Comparison of ENCODE assay signal across 15 mouse cellular contexts in genomic region chr6:29974836-29975235, GRCm38 (mm10). TPM values are rescaled to one million over a fixed set of nuclear protein-coding genes. Genes with fewer than 3 reads are reported as not detected.
A peak's percentile ranks its signal among the peaks of the same experiment; 100 is the strongest.
DNase-seq lines count a peak whose midpoint lies in the region; TF ChIP-seq lines count a peak whose summit lies in the region.
"Had no signal": no experiment of that assay in that cellular context is flagged by ENCODE, and none has a peak within 500 bp of the region (broad histone marks: within the 10 kb centered on the region; RNA-seq: fewer than 3 reads in every experiment).

No protein-coding gene starts in this region.

- no peak for TF ChIP-seq POLR2A in kidney, adult 2 months (IDR thresholded peaks at IDR 0.05; ENCODE audit: low read depth, low read length)
- TF ChIP-seq POLR2A in thymus, adult 2 months (IDR thresholded peaks at IDR 0.05; ENCODE audit: control insufficient read depth, extremely low read depth, insufficient read depth, low read length, poor library complexity), result no peak

- H3K4me1 ChIP-seq in kidney, adult 2 months (ENCODE audit: control insufficient read depth, insufficient read depth, low read length), result no peaks in the 10 kb centered on the region
- H3K4me1 ChIP-seq in thymus, adult 2 months (replicated peaks; ENCODE audit: control insufficient read depth, insufficient read depth, low read length), result no peaks in the 10 kb centered on the region
- H3K4me1 ChIP-seq: hindbrain, embryonic 10.5 days; midbrain, embryonic 12.5 days; neural tube, embryonic 13.5 days had no signal

- no peaks in the 10 kb centered on the region for H3K36me3 ChIP-seq in kidney, adult 2 months (ENCODE audit: control insufficient read depth, insufficient read depth, low read length)
- no peaks in the 10 kb centered on the region for H3K36me3 ChIP-seq in thymus, adult 2 months (ENCODE audit: control insufficient read depth, insufficient read depth, low read length)
- H3K36me3 ChIP-seq: hindbrain, embryonic 10.5 days; midbrain, embryonic 12.5 days; neural tube, embryonic 13.5 days had no signal

- WGBS in kidney, adult 2 months, result 71% methylated on average over 8 of the region's 8 CpGs
- WGBS in thymus, adult 2 months, result 80% methylated on average over 8 of the region's 8 CpGs

- H3K4me3 ChIP-seq in kidney, adult 2 months (ENCODE audit: insufficient read depth, low read depth, low read length), result no peak overlapping the region
- no peak overlapping the region for H3K4me3 ChIP-seq in thymus, adult 2 months (ENCODE audit: control insufficient read depth, insufficient read depth, low read length)
- H3K4me3 ChIP-seq: erythroblast, embryonic 14.5 days; hindbrain, embryonic 10.5 days; midbrain, embryonic 12.5 days; neural tube, embryonic 13.5 days had no signal

- peak; percentile 40; the same call in 1 of the 2 replicates for TF ChIP-seq CTCF in kidney, adult 2 months (conservative IDR thresholded peaks at IDR 0.05; ENCODE audit: insufficient read depth, insufficient read length, low read depth, low read length)
- TF ChIP-seq CTCF in thymus, adult 2 months (IDR thresholded peaks at IDR 0.05; ENCODE audit: borderline replicate concordance, control insufficient read depth, extremely low read depth, insufficient read depth, low read length, poor library complexity), result no peak

- no peak for DNase-seq in kidney, adult 2 months
- DNase-seq in kidney, postnatal 25 days, result no peak
- peak; percentile 6 for DNase-seq in thymus, postnatal 0 days (ENCODE audit: low spot score)
- DNase-seq in thymus, adult 2 months, result no peak
- DNase-seq in R1 (ENCODE audit: low read depth, low spot score) (peak; percentile 60), MN1 (ENCODE audit: low spot score) (no peak)
- no peak for DNase-seq in neural tube, embryonic 10.5 days (ENCODE audit: extremely low spot score, low spot score)
- DNase-seq: adrenal gland, postnatal 10 days; kidney, adult 8-10 months; left cerebral cortex, postnatal 4 days; lung, adult 2 months had no signal

- no peak overlapping the region for H3K27ac ChIP-seq in kidney, adult 2 months (ENCODE audit: insufficient read depth, low read depth, low read length)
- no peak overlapping the region for H3K27ac ChIP-seq in thymus, adult 2 months (ENCODE audit: control insufficient read depth, insufficient read depth, low read length)
- H3K27ac ChIP-seq: hindbrain, embryonic 10.5 days; midbrain, embryonic 12.5 days; neural tube, embryonic 13.5 days had no signal

- no peaks in the 10 kb centered on the region for H3K27me3 ChIP-seq in kidney, adult 2 months (replicated peaks; ENCODE audit: control insufficient read depth, insufficient read depth, low read length)
- H3K27me3 ChIP-seq in thymus, adult 2 months (ENCODE audit: control insufficient read depth, insufficient read depth, low read length), result no peaks in the 10 kb centered on the region
- H3K27me3 ChIP-seq: midbrain, embryonic 12.5 days; neural tube, embryonic 13.5 days had no signal

RNA-seq across cellular contexts. Expression of gene Strip2, which starts 58.0 kb away (rescaled TPM):
- 1.2 and 1.4 TPM in 2 replicates for polyA plus RNA-seq in kidney, adult 2 months (2012; rRNA removed)
- 3.4 TPM in 2 replicates for polyA plus RNA-seq in thymus, postnatal 0 days (2015; fragmentation: Nextera tagmentation; extraction: Ambion mirVana)
- polyA plus RNA-seq in thymus, adult 2 months (2012; rRNA removed), result 4.9 and 6.6 TPM in 2 replicates

Comparison
In these comparisons a context has a peak if more than half of its experiments do, and no peak if none do; other contexts are left out.
1. DNase-seq: peak in thymus, postnatal 0 days (single experiment) and R1 (single experiment); none in kidney, adult 2 months (single experiment), kidney, postnatal 25 days (0 of 2), thymus, adult 2 months (single experiment), neural tube, embryonic 10.5 days (single experiment) and MN1 (single experiment).